Mouse (Mus musculus) layer of hippocampus, postnatal 25 days (tissue): Measurements from ENCODE around the gene Rcbtb2. TPM values are rescaled to one million over a fixed set of nuclear protein-coding genes. Genes with fewer than 3 reads are reported as not detected.

Source experiments
- DNase-seq, 2 experiments: peaks; one replicate each; pipeline ENCODE4 v3.0.0; 2022; ENCODE audit warnings: mixed read lengths in 2 of 2, low spot score in 1 of 2; ENCODE audit errors: extremely low spot score in 1 of 2
- total RNA-seq, 2 experiments: library from RNA; stranded (reverse); gene quantifications; 2 replicates each; pipeline ENCODE4 v1.2.3; 2021

Gene Rcbtb2
- total RNA-seq, 2 experiments from 2014 or later, result 26.4 to 29.3 TPM

- DNase-seq, result no peak
These were observed 58.3 kb downstream of the Rcbtb2 start for GRCm38 (mm10) chr14:73181144-73181543.

GRCm38 (mm10) chr14:73186875-73187274 lies 64.0 kb downstream of the Rcbtb2 start:
- DNase-seq, result no peak

GRCm38 (mm10) chr14:73199058-73199457 lies 76.2 kb downstream of the Rcbtb2 start:
- DNase-seq, result no peak

- DNase-seq, result no peak
These were observed 78.6 kb downstream of the Rcbtb2 start for GRCm38 (mm10) chr14:73201447-73201846.

- DNase-seq, result no peak
These were observed 81.2 kb downstream of the Rcbtb2 start for GRCm38 (mm10) chr14:73204016-73204415.

- DNase-seq, result no peak
These were observed 86.4 kb downstream of the Rcbtb2 start for GRCm38 (mm10) chr14:73209262-73209661.

GRCm38 (mm10) chr14:73210196-73210595 lies 87.4 kb downstream of the Rcbtb2 start:
- no peak for DNase-seq

GRCm38 (mm10) chr14:73211477-73211876 lies 88.6 kb downstream of the Rcbtb2 start:
- DNase-seq, result no peak

- no peak for DNase-seq
These were observed 94.2 kb downstream of the Rcbtb2 start for GRCm38 (mm10) chr14:73217062-73217461.

GRCm38 (mm10) chr14:73222316-73222970 lies 99.6 kb downstream of the Rcbtb2 start:
- DNase-seq, result no peak

GRCm38 (mm10) chr14:73226346-73226745 lies 103.5 kb downstream of the Rcbtb2 start:
- no peak for DNase-seq

GRCm38 (mm10) chr14:73226849-73227248 lies 104.0 kb downstream of the Rcbtb2 start:
- DNase-seq, result no peak

- DNase-seq, result no peak
These were observed 108.6 kb downstream of the Rcbtb2 start for GRCm38 (mm10) chr14:73231286-73231982.

- DNase-seq, result no peak
These were observed 111.7 kb downstream of the Rcbtb2 start for GRCm38 (mm10) chr14:73234468-73235031.

- DNase-seq, result no peak
These were observed 115.0 kb downstream of the Rcbtb2 start, which contains the start of gene Lpar6 for GRCm38 (mm10) chr14:73237848-73238321. TSS of gene Lpar6 (plus strand) at chr14:73237895.

GRCm38 (mm10) chr14:73238498-73239250 lies 115.8 kb downstream of the Rcbtb2 start:
- no peak for DNase-seq

GRCm38 (mm10) chr14:73239291-73239690 lies 116.5 kb downstream of the Rcbtb2 start:
- DNase-seq, result no peak

GRCm38 (mm10) chr14:73239857-73240256 lies 117.0 kb downstream of the Rcbtb2 start:
- DNase-seq, result no peak

GRCm38 (mm10) chr14:73244061-73244597 lies 121.3 kb downstream of the Rcbtb2 start:
- no peak for DNase-seq

GRCm38 (mm10) chr14:73250056-73250455 lies 127.2 kb downstream of the Rcbtb2 start:
- DNase-seq, result no peak
